Mouse (Mus musculus) forebrain, embryonic 10.5 days (tissue): ENCODE data around the gene Cnot8. TPM values are rescaled to one million over a fixed set of nuclear protein-coding genes. Genes with fewer than 3 reads are reported as not detected.
"Not testable (repeated sequence)": the region's sequence is repeated elsewhere in the genome, so short reads cannot be mapped to it uniquely, and the experiment has no call there.

Source experiments
- DNase-seq: peaks from one replicate; pipeline ENCODE4 v3.0.0-alpha.2; 2017; ENCODE audit warnings: low spot score; ENCODE audit errors: extremely low spot score
- H3K27ac ChIP-seq: fragments of 300-500 bp; sonication (generic); 2 replicates; pipeline ENCODE4 v1.5.1; 2016; ENCODE audit warnings: mild to moderate bottlenecking
- H3K27me3 ChIP-seq: fragments of 300-500 bp; sonication (generic); 2 replicates; pipeline ENCODE4 v1.6.1; 2016; ENCODE audit warnings: mild to moderate bottlenecking; ENCODE audit not compliant: poor library complexity, severe bottlenecking
- H3K36me3 ChIP-seq: fragments of 300-500 bp; sonication (generic); replicated peaks from 2 replicates; pipeline ENCODE4 v1.6.1; 2016; ENCODE audit warnings: mild to moderate bottlenecking, moderate library complexity
- H3K4me1 ChIP-seq: fragments of 300-500 bp; sonication (generic); 2 replicates; pipeline ENCODE4 v1.6.1; 2016
- H3K4me3 ChIP-seq: fragments of 300-500 bp; sonication (generic); 2 replicates; pipeline ENCODE4 v1.5.1; 2016; ENCODE audit warnings: mild to moderate bottlenecking, moderate library complexity
- H3K9me3 ChIP-seq: fragments of 300-500 bp; sonication (generic); 2 replicates; pipeline ENCODE4 v1.6.1; 2016; ENCODE audit warnings: mild to moderate bottlenecking, moderate library complexity
- WGBS: fragments of 180-500 bp; shearing (Covaris S2); methylation state at CpG from one replicate; pipeline ENCODE4 v1.1.7; 2016; 5-methylcytosine and 5-hydroxymethylcytosine counted together
- polyA plus RNA-seq: library from polyadenylated mRNA; unstranded; fragments of >200 nt; fragmentation: Nextera tagmentation; extraction: Ambion mirVana; gene quantifications from 2 replicates; pipeline ENCODE4 v1.2.1, GENCODE M21; 2016

Cnot8 gene
- polyA plus RNA-seq: 90.9 and 96.1 TPM in 2 replicates

- peak within 1 kb of the TSS; percentile 96 for H3K4me3 ChIP-seq
- DNase-seq: peak; percentile 99
- H3K27ac ChIP-seq: peak within 1 kb of the TSS; percentile 96
- peaks cover 6% of the 10 kb centered on the region; the same call in 1 of the 2 replicates for H3K36me3 ChIP-seq
- H3K27me3 ChIP-seq: peaks cover 6% of the 10 kb centered on the region
- H3K4me1 ChIP-seq: peaks cover 26% of the 10 kb centered on the region
- no peaks in the 10 kb centered on the region for H3K9me3 ChIP-seq
- under 1% methylated on average over 55 of the region's 55 CpGs for WGBS
Observed at GRCm38 (mm10) chr11:58103697-58104306, at the start of gene Cnot8. Gene Cnot8, plus strand, starts transcription at chr11:58104153.

GRCm38 (mm10) chr11:58057455-58057854 lies 46.5 kb upstream of the Cnot8 start:
- H3K4me3 ChIP-seq: no peak overlapping the region
- no peaks in the 10 kb centered on the region for H3K9me3 ChIP-seq
- no peaks in the 10 kb centered on the region for H3K27me3 ChIP-seq
- no peaks in the 10 kb centered on the region for H3K4me1 ChIP-seq
- H3K36me3 ChIP-seq: peaks cover 92% of the 10 kb centered on the region
- DNase-seq: no peak
- no peak overlapping the region for H3K27ac ChIP-seq
- WGBS: 79% methylated on average over 6 of the region's 6 CpGs

DNA sequence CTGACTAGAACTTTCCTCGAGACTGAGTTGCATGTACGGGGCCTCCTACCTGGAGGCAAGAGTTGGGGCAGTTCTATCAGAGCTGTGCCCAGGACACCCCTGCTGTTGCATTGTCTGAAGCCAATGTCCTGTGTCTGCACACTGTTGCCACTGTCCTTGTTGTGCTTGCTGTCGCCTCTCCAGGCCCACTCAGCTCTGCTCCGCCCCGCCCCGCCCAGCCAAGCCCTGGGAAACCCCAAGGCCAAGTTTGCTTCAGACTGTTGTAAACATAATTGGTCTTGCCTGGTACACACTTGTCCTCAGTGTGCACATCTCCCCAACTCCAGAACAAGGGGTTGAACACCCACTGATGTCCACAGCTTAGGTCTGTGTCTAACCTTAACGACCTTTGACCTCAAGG lies 44.2 kb upstream of the Cnot8 start:
- peaks cover 73% of the 10 kb centered on the region for H3K36me3 ChIP-seq

GRCm38 (mm10) chr11:58061218-58061617 lies 42.7 kb upstream of the Cnot8 start:
- H3K9me3 ChIP-seq, H3K4me3 ChIP-seq, H3K27ac ChIP-seq, H3K27me3 ChIP-seq, H3K4me1 ChIP-seq, DNase-seq: not testable (repeated sequence)
- H3K36me3 ChIP-seq: peaks cover 58% of the 10 kb centered on the region
- 96% methylated on average over 4 of the region's 4 CpGs for WGBS

More for the DNA sequence above, 44.2 kb upstream of the Cnot8 start:
- H3K4me3 ChIP-seq, H3K9me3 ChIP-seq, DNase-seq, H3K27me3 ChIP-seq, H3K27ac ChIP-seq, H3K4me1 ChIP-seq: not testable (repeated sequence)
- 95% methylated on average over 7 of the region's 7 CpGs for WGBS

DNA sequence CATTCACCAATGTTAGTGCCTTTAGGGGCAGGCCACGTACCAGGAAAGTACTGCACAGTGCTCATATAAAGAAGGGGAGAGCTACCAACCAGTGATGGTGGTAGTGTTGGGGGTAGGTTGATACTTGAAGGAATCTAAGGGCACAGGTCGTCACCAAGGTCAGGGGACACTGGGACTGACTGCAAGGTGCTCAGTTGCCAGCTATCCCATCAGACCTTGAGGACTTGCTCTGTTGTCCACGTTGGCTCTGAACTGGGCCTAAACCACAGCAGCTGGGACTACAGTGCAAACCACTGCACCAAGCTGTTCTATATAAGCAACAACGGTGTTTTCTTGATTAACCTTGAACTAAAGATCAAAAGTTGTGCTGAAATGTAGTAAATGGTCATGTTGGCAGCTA lies 41.4 kb upstream of the Cnot8 start:
- Histone ChIP-seq H3K4me1 (no peaks in the 10 kb centered on the region), H3K9me3 (no peaks in the 10 kb centered on the region), H3K36me3 (peaks cover 44% of the 10 kb centered on the region), H3K27ac (no peak overlapping the region), H3K4me3 (no peak overlapping the region), H3K27me3 (no peaks in the 10 kb centered on the region)
- no peak for DNase-seq
- WGBS: 90% methylated on average over 4 of the region's 4 CpGs

DNA sequence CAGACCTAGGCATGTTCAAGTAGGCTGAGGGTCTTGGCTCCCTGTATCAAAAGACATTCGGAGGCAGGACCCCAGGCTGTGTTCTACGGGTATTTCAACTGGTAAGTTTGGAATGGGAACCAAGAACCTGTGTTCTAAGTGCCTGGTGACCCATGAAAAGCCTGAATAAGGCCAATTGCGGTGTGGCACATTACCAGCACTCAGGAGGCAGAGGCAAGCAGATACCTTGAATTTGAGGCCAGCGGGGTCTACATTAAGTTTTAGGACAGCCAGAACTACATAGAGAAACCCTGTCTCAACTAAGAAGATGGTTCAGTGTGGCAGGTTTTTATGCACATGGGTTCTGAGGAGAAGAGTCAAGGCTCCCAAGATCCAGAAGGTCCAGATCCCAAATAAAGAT lies 38.9 kb upstream of the Cnot8 start:
- DNase-seq: no peak
- Histone ChIP-seq H3K9me3 (no peaks in the 10 kb centered on the region), H3K27me3 (no peaks in the 10 kb centered on the region), H3K4me3 (no peak overlapping the region), H3K4me1 (no peaks in the 10 kb centered on the region), H3K27ac (no peak overlapping the region), H3K36me3 (peaks cover 24% of the 10 kb centered on the region)
- 88% methylated on average over 4 of the region's 4 CpGs for WGBS

- no peaks in the 10 kb centered on the region for H3K27me3 ChIP-seq
- no peaks in the 10 kb centered on the region for H3K4me1 ChIP-seq
- no peak for DNase-seq
- H3K27ac ChIP-seq: no peak overlapping the region
- WGBS: 83% methylated on average over 3 of the region's 3 CpGs
- H3K36me3 ChIP-seq: no peaks in the 10 kb centered on the region
- no peaks in the 10 kb centered on the region for H3K9me3 ChIP-seq
- no peak overlapping the region for H3K4me3 ChIP-seq
Observed at GRCm38 (mm10) chr11:58072978-58073377, 31.0 kb upstream of the Cnot8 start.

- no peak for DNase-seq
- Histone ChIP-seq H3K4me3 (no peak overlapping the region), H3K4me1 (no peaks in the 10 kb centered on the region), H3K36me3 (no peaks in the 10 kb centered on the region), H3K27ac (no peak overlapping the region), H3K9me3 (no peaks in the 10 kb centered on the region; the same call in 1 of the 2 replicates), H3K27me3 (no peaks in the 10 kb centered on the region)
- 77% methylated on average over 4 of the region's 4 CpGs for WGBS
Observed at GRCm38 (mm10) chr11:58077270-58077669, 26.7 kb upstream of the Cnot8 start.

- H3K9me3 ChIP-seq: no peaks in the 10 kb centered on the region; the same call in 1 of the 2 replicates
- 90% methylated on average over 6 of the region's 6 CpGs for WGBS
- H3K27ac ChIP-seq: no peak overlapping the region
- H3K27me3 ChIP-seq: no peaks in the 10 kb centered on the region
- H3K36me3 ChIP-seq: no peaks in the 10 kb centered on the region
- H3K4me1 ChIP-seq: no peaks in the 10 kb centered on the region
- no peak overlapping the region for H3K4me3 ChIP-seq
- DNase-seq: no peak
Observed at GRCm38 (mm10) chr11:58081716-58082115, 22.2 kb upstream of the Cnot8 start.

- no peak for DNase-seq
- 59% methylated on average over 4 of the region's 4 CpGs for whole genome bisulfite sequencing
Observed at GRCm38 (mm10) chr11:58092541-58092940, 11.4 kb upstream of the Cnot8 start.

DNA sequence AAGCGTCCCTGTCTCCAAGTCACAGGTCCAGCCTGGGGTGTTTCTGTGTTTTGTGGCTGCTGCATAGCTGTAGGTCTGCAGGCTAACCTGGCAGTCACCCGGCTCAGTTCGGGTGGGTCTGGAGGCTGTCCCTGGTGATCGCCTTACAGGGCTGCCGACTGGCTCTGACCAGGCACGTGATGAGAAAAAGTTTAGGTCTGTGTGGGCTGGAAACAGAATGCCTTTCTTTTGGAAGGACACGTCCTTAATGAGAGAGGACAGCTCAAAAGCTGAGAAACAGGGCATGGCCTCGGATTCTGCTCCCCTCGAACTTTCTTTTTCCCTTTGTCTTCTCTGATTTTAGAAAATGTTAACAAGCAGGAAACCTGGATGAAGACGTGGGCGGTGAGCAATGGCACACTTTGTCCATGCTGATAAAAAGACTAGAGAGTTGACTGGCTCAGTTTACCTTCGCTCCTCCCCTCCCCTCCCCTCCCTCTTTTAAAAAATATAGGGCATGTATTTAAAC lies 10.9 kb upstream of the Cnot8 start, which contains the start of gene Gm12248:
Gene Gm12248 (minus strand): TSS at position 114 of the 508 bp plus-strand sequence.
- H3K36me3 ChIP-seq: no peaks in the 10 kb centered on the region
- H3K27ac ChIP-seq: peak within 1 kb of the TSS; percentile 62; the same call in 1 of the 2 replicates
- H3K9me3 ChIP-seq: no peaks in the 10 kb centered on the region
- peak; percentile 31 for DNase-seq
- peaks cover 22% of the 10 kb centered on the region for H3K4me1 ChIP-seq
- 22% methylated on average over 12 of the region's 12 CpGs for WGBS
- H3K27me3 ChIP-seq: peaks cover 33% of the 10 kb centered on the region
- H3K4me3 ChIP-seq: peak within 1 kb of the TSS; percentile 24; the same call in 1 of the 2 replicates

More at GRCm38 (mm10) chr11:58092541-58092940, 11.4 kb upstream of the Cnot8 start:
- H3K9me3 ChIP-seq: no peaks in the 10 kb centered on the region
- H3K27ac ChIP-seq: peak overlapping the region; percentile 62; the same call in 1 of the 2 replicates
- H3K27me3 ChIP-seq: peaks cover 28% of the 10 kb centered on the region
- H3K36me3 ChIP-seq: no peaks in the 10 kb centered on the region
- peaks cover 17% of the 10 kb centered on the region for H3K4me1 ChIP-seq
- H3K4me3 ChIP-seq: peak overlapping the region; percentile 24; the same call in 1 of the 2 replicates

- H3K4me3 ChIP-seq: no peak overlapping the region
- no peaks in the 10 kb centered on the region for H3K9me3 ChIP-seq
- H3K27me3 ChIP-seq: peaks cover 46% of the 10 kb centered on the region
- H3K27ac ChIP-seq: no peak overlapping the region
- peaks cover 22% of the 10 kb centered on the region for H3K4me1 ChIP-seq
- WGBS: 57% methylated on average over 4 of the region's 4 CpGs
- no peak for DNase-seq
- H3K36me3 ChIP-seq: no peaks in the 10 kb centered on the region
Observed at GRCm38 (mm10) chr11:58094766-58095165, 9.2 kb upstream of the Cnot8 start.

- WGBS: 96% methylated on average over 1 of the region's 1 CpGs
- DNase-seq: no peak
- Histone ChIP-seq H3K27me3 (peaks cover 46% of the 10 kb centered on the region), H3K9me3 (no peaks in the 10 kb centered on the region), H3K4me3 (no peak overlapping the region), H3K27ac (no peak overlapping the region), H3K4me1 (peaks cover 22% of the 10 kb centered on the region), H3K36me3 (no peaks in the 10 kb centered on the region)
Observed at GRCm38 (mm10) chr11:58095561-58095960, 8.4 kb upstream of the Cnot8 start.
